Mouse (Mus musculus) bone marrow, adult 2 months (tissue): ENCODE data around the gene Armc7.
"Not testable (repeated sequence)": the region's sequence is repeated elsewhere in the genome, so short reads cannot be mapped to it uniquely, and the experiment has no call there.

Experiments
- CTCF ChIP-seq: fragments of 200-500 bp; IDR thresholded peaks from 2 replicates; pipeline ENCODE4 v1.5.1; 2011; ENCODE audit warnings: low read length, control low read depth; ENCODE audit not compliant: control insufficient read depth, insufficient read depth
- POLR2A ChIP-seq: fragments of 200-500 bp; IDR thresholded peaks from 2 replicates; pipeline ENCODE4 v1.6.1; 2011; ENCODE audit warnings: low read depth, mild to moderate bottlenecking, control low read depth, low read length, borderline replicate concordance; ENCODE audit not compliant: control insufficient read depth

DNA sequence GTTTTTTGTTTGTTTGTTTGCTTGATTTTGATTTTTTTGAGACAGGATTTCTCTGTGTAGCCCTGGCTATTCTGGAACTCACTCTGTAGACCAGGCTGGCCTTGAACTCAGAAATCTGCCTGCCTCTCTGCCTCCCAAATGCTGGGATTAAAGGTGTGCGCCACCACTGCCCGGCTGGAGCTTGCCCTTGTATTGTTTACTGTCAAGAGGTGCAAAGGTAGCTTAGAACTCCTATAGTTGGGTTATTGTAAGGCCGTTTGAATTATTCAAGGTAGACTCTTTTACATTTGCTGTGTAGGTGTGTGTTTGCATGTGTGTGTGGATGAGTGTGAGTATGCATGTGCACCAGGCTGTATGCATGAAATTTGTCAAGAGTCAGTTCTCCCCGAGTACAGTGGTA lies 1.2 kb downstream of the Armc7 start:
- TF ChIP-seq POLR2A, CTCF: not testable (repeated sequence)
